Mouse (Mus musculus): ENCODE results near the gene Ppp5c.

The Ppp5c gene

DNA sequence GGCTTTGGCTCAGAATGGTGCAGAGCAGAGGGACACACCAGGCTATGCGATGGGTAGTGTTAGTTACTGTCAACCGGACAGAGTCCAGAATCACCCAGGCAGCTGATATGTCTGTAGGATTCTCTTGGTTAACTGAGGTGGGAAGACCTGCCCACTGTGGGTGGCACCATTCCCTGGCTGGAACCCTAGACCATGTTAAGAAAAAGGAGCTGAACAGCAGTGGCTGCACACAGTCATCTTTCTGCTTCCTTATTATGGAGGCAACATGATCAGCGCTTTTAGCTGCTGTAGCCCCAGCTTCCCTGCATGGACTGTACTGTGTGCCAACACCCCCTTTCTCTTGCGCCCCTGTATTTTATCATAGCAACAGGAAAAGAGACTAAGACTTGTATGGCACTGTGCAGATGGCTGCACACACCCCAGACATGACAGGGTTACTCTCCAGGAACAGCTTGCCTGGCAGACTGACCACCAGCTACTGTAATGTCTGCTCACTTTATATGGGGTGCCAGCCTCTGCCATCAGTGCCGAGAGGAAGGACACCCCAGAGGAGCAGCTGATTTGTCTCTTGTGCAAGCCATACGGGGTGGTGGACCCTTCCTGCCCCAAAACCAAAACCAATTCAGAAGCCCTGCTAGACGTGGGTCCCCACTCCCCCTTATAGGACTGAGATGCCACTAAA is 15.7 kb downstream of the Ppp5c start:
- DNase-seq = no peak

GRCm38 (mm10) chr7:17010010-17010347 is 17.7 kb downstream of the Ppp5c start:
- no peak for DNase-seq

- DNase-seq = peak; percentile 72 to 79
Observed at GRCm38 (mm10) chr7:17009326-17010009, 18.3 kb downstream of the Ppp5c start.

GRCm38 (mm10) chr7:17007300-17007699 is 20.4 kb downstream of the Ppp5c start:
- peak; percentile 58 to 63 for DNase-seq

- no peak for DNase-seq
Observed at GRCm38 (mm10) chr7:17004716-17005115, 23.0 kb downstream of the Ppp5c start.

GRCm38 (mm10) chr7:17003230-17003960 is 24.3 kb downstream of the Ppp5c start:
- no peak for DNase-seq

GRCm38 (mm10) chr7:17002375-17003195 is 25.1 kb downstream of the Ppp5c start:
- DNase-seq = peak; percentile 83 to 85

DNA sequence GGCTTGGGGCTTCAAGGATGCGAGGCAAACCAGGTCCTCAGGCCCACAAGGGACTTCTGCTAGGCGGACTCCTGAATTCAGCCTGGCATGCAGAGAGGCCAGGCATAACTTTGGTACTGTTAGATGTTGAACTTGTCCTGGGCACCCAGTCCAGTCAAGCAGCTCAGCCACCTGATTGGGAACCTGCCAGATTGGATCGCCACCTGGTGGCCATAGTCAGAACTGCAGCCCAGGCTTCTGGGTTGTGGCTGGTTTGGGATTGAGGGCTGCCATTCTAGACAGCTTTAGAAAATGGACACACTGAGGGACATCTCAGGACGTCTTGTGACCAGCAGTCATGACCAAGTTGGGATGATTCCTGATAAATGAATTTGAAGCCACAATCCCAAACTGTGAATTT is 28.1 kb downstream of the Ppp5c start:
- peak; percentile 78 to 87 for DNase-seq

DNA sequence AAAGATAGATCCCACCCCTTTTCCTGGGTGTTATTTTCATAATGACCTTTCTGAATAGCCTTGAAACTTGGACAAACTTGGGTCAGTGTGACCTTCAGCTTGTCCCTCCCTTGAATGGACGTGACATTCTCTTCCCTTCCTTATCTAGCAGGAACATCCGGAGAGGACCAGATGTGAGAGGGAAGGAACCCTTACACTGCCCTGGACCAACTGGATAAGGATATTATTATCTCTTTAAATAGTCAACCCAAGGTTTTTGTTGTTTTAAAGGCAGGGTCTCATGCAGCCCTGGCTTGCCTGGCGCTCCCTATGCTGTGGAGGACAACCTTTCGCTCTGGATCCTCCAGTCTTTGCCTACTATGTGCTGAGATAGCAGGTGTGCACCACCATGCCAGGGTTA is 28.5 kb downstream of the Ppp5c start:
- DNase-seq = no peak

DNA sequence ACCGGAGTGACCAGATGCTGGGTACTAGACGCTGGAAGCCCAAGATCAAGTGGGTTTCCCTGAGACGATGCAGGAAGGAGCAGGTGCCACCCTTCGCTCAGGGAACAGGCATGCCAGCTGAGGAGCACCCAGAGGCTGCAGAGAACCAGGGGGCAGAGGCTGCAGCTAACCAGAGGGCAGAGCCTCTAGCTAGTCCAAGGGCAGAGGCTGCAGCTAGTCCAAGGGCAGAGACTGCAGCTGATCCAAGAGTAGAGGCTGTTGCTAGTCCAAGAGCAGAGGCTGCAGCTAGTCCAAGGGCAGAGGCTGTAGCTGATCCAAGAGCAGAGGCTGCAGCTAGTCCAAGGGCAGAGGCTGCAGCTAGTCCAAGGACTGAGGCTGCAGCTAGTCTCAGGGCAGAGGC is 32.4 kb downstream of the Ppp5c start:
- no peak for DNase-seq

DNA sequence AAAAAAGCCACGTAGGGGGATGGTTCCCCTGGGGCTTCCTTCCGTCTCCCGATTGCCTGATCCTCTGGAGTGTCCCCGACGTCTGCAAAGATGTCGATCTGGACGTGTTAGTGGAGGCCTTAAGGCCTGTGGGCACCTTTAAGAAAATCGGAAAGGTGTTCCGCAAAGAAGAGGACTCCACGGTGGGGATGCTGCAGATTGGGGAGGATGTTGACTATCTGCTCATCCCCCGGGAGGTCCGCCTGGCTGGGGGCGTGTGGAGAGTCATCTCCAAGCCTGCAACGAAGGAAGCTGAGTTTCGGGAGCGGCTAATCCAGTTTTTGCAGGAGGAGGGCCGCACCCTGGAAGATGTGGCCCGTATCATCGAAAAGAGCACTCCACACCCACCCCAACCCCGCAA is 33.3 kb downstream of the Ppp5c start:
- DNase-seq = no peak

GRCm38 (mm10) chr7:16993651-16994399 is 33.9 kb downstream of the Ppp5c start:
- DNase-seq = no peak

- DNase-seq = no peak
Observed at GRCm38 (mm10) chr7:16992451-16992807, 35.3 kb downstream of the Ppp5c start, which contains the start of gene Ccdc8. TSS of gene Ccdc8 (plus strand) at chr7:16992708.

DNA sequence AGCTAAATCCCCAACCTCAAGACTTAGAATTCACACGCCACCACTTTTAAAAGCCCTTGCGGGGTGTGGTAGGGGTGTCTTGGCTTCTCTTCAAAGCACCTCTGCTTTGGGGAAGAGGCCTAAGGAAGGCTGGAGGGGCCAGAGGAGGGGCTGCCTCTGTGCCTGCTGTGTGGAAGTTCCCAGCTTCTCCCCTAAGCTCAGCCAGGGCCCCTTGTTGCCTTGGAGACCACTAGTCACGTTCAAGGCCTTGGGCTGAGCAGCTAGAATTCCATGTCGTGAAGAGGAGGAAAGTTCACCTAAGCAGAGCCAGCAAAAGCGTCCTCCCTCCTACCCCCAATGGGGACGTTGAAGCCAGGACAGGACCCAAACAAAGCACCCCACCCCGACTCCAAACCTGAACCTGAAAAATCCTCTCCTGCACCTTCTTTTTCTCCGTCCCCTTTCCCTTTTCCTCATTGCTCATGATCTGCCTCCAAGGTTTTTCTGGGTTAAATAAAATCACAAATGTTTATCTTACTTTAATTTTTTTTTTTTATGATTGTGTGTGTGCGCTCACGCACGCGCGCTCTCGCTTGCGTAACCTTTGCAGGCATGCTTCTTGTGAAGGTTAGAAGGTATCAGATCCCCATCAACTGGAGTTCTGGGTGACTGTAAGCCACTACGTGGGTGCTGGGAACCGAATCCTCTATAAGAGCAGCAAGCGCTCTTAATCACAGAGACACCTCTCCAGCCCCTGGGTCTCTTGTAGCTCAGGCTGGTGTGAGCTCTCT is 35.9 kb downstream of the Ppp5c start:
- DNase-seq = no peak

GRCm38 (mm10) chr7:16990006-16990744 is 37.5 kb downstream of the Ppp5c start:
- DNase-seq = peak; percentile 37 to 46

DNA sequence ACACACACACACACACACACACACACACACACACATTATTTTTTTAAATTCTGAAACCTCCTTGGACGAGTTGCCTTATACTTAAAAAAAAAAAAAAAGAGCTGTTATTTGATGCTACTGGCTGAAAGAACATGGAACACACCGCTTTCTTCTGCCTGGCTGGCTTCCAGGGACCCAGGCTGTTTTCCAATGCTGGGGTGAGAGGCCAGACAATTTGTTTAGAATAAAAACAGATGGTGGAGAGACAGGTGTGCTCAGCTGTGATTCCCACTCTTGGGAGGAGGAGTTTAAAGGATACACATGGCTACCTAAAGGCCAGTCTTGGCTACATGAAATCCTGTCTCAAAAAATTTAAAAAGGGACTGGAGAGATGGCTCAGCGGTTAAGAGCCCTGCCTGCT is 39.3 kb downstream of the Ppp5c start:
- DNase-seq = no peak

DNA sequence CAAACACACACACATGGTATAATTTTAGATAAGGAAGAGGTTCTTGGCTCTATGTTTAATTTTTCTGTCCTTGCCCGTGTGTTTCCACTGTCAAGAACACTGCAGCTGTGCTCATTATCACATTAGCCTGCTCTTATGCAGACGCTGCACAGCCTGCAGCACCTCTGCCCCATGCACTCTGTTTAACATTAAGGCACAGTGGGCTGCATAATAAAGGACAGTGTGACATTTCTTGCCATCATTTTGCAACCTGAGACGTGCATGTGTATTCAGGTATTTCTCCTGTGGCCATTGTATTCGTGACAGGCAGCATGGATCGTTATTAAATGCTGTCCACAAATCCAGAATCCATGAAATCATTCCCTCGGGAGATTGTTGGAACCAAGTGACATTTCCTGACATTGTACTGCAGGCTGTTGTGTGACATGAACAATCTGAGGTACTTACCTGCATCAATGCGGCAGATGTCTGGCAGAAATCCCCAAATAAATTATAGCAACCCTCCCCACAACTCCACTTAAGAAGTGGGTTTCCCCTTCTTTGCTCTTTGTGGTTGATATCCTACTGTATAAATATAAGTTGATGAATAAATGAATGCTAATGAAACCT is 40.1 kb downstream of the Ppp5c start:
- no peak for DNase-seq

DNA sequence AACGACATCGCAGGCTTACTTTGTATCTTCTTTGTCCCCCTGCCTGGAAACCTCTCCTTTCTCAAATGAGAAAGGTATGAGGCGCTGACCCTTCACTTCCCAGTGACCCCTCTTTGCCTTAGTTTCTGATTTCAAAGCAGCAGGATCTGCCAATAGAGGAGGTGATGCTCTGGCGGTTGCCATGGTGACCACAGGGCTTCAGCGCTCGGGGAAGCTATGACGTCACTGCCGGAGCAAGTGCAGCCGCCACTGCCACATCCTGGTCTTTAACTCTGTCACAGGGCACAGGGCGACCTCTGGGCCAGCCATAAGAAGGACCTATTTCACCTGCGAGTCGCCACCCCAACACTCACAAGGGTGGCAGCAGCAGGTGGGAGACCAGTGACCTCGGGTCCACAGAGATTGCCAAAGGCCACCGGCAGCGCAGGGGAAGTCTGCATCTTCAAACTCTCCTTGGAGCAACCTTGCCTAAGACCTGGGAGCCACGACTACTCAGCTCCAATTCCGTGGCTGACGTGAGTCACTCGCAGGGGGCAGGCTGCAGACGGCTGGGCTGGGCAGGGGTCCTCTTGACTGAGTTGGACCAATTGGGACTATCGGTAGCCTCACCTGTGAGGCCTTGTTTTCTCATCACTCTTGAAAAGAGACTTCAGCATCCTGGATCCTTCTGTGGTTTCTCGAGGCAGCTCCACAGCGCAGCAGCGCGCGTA is 44.7 kb downstream of the Ppp5c start, which contains the start of gene Gm42372:
TSS of gene Gm42372 (plus strand) at position 228 of the 710 bp plus-strand sequence.
- peak; percentile 85 to 91 for DNase-seq

- DNase-seq = peak; percentile 78 to 86
Observed at GRCm38 (mm10) chr7:16980348-16980747, 47.4 kb downstream of the Ppp5c start.

DNA sequence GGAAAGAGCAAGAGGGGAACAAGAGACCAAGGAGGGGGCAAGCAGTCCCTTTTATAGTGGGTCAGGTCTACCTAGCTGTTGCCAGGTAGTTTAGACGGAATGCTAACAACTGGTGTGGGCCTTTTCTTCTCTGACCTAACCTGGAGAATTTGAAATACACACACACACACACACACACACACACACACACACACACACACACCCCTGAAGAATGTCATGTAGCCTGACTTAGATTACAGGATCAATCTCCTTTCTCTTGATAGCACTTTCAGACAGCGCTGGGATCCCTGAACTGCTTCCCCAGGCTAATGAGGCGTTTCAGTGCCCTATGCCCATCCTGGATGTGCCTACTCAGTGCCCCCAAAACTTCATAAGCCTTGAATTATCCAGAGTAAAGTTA is 49.1 kb downstream of the Ppp5c start:
- DNase-seq = no peak
